Mouse (Mus musculus): ENCODE measurements around the gene Lrch4.

The Lrch4 gene

GRCm38 (mm10) chr5:137652474-137652873 lies 23.6 kb downstream of the Lrch4 start:
- peak; percentile 51 for DNase-seq (ENCODE audit: low read depth)

GRCm38 (mm10) chr5:137653366-137653765 lies 24.4 kb downstream of the Lrch4 start:
- DNase-seq (ENCODE audit: low read depth) = no peak

GRCm38 (mm10) chr5:137654746-137655145 lies 25.8 kb downstream of the Lrch4 start:
- peak; percentile 70 for DNase-seq (ENCODE audit: low read depth)

- DNase-seq (ENCODE audit: low read depth) = peak; percentile 73
These were observed 28.1 kb downstream of the Lrch4 start for GRCm38 (mm10) chr5:137656977-137657376.

GRCm38 (mm10) chr5:137660064-137660688 lies 31.3 kb downstream of the Lrch4 start:
- peak; percentile 41 for DNase-seq (ENCODE audit: low read depth)

GRCm38 (mm10) chr5:137663057-137663456 lies 34.1 kb downstream of the Lrch4 start:
- DNase-seq (ENCODE audit: low read depth) = no peak

GRCm38 (mm10) chr5:137668971-137669370 lies 40.0 kb downstream of the Lrch4 start:
- DNase-seq (ENCODE audit: low read depth) = no peak

GRCm38 (mm10) chr5:137670240-137670639 lies 41.3 kb downstream of the Lrch4 start:
- DNase-seq (ENCODE audit: low read depth) = peak; percentile 64

- peak; percentile 99 for DNase-seq (ENCODE audit: low read depth)
These were observed 42.7 kb downstream of the Lrch4 start for GRCm38 (mm10) chr5:137671443-137672240.

- no peak for DNase-seq (ENCODE audit: low read depth)
These were observed 43.4 kb downstream of the Lrch4 start for GRCm38 (mm10) chr5:137672361-137672760.

GRCm38 (mm10) chr5:137673015-137673414 lies 44.1 kb downstream of the Lrch4 start:
- no peak for DNase-seq (ENCODE audit: low read depth)

GRCm38 (mm10) chr5:137674786-137675185 lies 45.9 kb downstream of the Lrch4 start:
- DNase-seq (ENCODE audit: low read depth) = no peak

GRCm38 (mm10) chr5:137677859-137678258 lies 48.9 kb downstream of the Lrch4 start:
- no peak for DNase-seq (ENCODE audit: low read depth)

- no peak for DNase-seq (ENCODE audit: low read depth)
These were observed 49.8 kb downstream of the Lrch4 start for GRCm38 (mm10) chr5:137678736-137679135.

- DNase-seq (ENCODE audit: low read depth) = no peak
These were observed 50.8 kb downstream of the Lrch4 start for GRCm38 (mm10) chr5:137679726-137680125.

GRCm38 (mm10) chr5:137682526-137682925 lies 53.6 kb downstream of the Lrch4 start:
- DNase-seq (ENCODE audit: low read depth) = no peak

- peak; percentile 72 for DNase-seq (ENCODE audit: low read depth)
These were observed 54.7 kb downstream of the Lrch4 start for GRCm38 (mm10) chr5:137683388-137684293.

- DNase-seq (ENCODE audit: low read depth) = peak; percentile 100
These were observed 55.6 kb downstream of the Lrch4 start, which contains the start of gene Agfg2 for GRCm38 (mm10) chr5:137684294-137685123. Agfg2 (minus strand) TSS chr5:137684726.

- DNase-seq (ENCODE audit: low read depth) = peak; percentile 68
These were observed 56.7 kb downstream of the Lrch4 start for GRCm38 (mm10) chr5:137685653-137686052.

GRCm38 (mm10) chr5:137686127-137686790 lies 57.3 kb downstream of the Lrch4 start:
- DNase-seq (ENCODE audit: low read depth) = peak; percentile 90

- DNase-seq (ENCODE audit: low read depth) = no peak
These were observed 61.1 kb downstream of the Lrch4 start for GRCm38 (mm10) chr5:137689974-137690373.
